Mouse (Mus musculus) embryo, embryonic 10.5 days (tissue): ENCODE results near the gene Slc12a8.
A peak's percentile ranks its signal among the peaks of the same experiment; 100 is the strongest.

Source experiments
- DNase-seq: peaks from one replicate; pipeline ENCODE4 v3.0.0-alpha.2; 2015; ENCODE audit warnings: low spot score

Slc12a8 gene

DNA sequence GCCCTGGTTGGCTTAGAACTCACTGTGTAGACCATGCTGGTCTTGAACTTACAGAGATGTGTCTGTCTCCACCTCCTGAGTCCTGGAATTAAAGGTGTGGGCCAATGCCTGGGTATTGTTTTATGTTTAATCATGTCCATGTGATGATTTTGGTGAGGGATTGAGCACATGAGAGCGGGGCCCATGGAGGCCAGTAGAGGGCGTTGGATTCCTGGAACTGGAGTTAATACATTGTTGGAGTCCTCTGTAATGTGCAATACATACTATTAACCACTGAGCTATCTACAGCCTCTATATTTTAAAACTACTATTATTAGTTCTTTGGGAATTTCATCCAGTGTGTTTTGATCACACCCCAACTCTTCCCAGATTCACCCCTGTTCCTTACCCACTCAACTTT, 27.2 kb downstream of the Slc12a8 start:
- DNase-seq, result no peak

DNA sequence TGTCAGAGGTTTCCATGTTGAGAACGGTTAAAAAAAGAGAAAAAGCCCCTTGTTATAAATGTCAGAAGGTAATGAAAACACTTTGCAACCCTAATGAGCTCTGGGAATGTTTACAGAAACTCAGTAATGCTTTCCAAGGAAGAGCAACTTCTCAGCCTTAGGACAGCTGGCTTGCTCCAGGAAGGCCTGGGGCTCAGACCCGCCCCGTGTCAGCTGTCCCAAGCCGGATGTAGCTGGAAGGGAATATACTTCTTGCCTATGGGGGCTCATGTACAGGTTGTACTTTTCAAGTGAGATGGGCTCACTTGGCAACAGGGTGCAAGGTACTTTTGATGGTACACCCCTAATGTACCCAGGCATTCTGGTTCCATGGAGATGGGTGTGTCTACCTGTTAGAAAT, 28.4 kb downstream of the Slc12a8 start:
- DNase-seq, result no peak

DNA sequence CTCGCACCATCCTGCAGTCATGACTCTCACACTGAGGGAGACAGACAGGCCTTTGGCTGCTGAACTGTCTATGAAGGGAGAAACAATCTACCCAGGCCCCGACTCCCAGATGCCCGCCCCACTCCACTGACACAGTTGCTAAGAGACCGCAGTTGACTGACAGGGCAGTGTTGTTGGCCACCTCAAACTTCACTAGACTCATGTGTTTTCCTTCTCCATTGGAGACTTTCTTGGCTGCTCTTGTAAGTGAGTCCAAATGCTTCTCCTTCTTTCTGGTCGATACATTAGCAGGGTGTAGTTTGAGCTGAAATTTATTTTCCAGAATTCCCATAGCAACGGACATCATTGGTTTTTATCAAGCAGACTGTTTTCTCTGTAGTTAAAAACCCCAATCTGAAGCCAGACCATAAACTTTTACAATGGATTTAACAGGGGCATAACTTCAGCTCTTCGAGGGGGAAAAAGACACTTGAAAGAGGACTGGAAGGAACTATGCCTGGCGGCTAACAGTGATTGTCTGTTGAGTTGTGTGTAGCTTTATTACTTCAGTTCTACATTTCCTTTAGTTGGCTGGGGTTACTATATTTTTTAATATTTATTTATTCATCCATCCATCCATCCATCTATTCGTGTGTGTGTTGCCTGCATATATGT, 36.7 kb downstream of the Slc12a8 start:
- peak; percentile 48 for DNase-seq

DNA sequence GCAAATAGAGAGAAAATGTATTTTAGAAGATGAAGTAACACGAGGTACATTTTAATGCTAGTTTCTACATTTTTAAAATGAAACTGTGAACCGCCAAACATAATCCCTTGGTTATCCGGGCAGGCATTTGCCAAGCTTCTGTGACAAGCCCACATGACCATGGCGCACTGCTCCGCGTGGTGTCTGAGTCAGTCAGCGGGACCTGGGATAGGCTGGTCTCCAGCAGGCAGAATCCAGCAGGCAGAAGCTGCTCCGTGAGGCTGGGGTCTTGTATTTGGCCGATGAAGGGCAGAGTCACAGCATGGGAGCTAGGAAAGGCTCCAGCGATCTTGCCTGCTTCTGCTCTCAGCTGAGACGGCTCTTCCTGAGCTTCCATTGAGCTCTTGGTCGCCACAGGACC, 41.0 kb downstream of the Slc12a8 start:
- no peak for DNase-seq

DNA sequence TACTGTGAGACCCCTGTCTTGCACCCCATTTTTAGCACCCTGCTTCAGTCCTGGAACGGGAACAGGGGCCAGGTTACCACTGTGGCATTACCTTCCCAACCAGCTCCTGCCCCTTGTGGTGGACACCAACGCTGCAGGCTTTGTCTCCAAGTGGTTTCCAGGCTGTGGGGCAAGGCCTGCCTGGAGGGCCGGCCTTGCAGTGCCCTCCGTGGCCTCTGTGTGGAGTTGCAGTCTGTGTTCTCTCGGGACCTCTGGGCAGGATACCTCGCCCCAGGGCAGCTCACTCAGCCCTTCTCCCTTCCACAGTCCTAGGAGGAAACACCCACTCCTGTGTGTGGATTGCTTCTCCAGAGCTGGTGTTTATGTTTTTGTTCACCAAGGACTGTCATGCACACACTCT, 43.2 kb downstream of the Slc12a8 start:
- DNase-seq, result peak; percentile 95

DNA sequence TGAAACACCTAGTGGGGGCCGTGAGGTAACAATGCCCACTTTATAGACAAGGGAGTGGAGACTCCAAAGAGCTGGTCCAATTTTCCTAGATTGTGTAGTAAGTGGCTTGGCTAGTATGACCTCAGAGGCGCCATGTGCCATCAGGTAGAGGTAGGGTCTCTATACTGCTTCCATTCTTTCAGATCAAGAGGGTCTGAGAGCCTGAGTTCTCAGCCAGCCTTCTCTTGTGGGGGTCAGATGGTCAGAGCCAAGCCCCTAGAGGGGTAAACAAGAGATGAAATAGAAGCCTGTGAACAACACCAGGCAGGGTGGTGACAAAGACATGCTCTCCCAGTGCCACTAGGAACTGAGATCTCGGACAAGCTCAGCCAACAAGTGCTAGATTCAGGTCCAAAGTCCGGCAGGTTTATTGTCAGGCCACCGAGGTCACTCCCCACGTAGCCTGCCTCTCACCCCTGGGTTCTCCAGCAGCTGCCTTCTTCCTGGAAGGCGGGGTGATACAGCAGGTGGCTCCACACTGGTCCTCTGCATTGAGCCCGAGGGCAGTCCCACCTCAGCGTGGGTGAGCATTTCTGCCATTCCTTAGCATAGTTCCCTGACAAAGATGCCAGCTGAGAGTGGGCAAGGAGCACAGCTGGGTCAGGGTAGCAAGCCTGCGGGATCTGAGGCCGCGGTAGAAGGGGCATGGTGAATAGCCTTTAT, 44.3 kb downstream of the Slc12a8 start:
- no peak for DNase-seq

DNA sequence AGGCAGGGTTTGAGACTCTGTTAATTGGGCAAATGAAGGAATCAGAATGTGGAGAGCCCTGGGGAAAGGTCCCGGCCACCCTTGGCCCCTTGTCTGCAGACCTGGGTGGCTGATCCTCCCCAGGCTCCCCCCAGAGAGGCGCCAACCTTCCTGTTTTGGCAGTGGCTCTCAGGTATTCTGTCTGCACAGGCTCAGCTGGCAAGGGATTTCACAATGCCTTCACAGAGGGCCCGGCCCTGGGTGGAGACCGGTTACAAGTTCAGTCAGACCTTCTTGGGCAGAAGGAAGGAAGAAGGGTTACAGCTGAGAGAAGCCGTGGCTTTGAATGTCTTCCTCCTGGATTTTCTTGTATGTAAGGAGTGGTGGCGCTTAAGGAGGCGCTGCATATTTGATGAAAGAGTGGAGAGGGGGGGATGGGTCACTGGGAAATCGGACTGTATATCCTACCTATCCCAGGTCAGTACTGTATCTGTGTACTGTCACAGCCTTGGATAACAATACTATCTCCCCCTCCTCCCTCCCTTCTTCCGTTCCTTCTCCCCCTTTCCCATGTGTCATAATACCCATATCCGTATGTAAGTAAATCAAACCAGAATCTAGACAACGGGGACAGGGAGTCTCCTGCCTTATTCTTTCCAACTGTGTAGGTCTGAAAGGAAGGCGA, 45.9 kb downstream of the Slc12a8 start:
- no peak for DNase-seq

DNA sequence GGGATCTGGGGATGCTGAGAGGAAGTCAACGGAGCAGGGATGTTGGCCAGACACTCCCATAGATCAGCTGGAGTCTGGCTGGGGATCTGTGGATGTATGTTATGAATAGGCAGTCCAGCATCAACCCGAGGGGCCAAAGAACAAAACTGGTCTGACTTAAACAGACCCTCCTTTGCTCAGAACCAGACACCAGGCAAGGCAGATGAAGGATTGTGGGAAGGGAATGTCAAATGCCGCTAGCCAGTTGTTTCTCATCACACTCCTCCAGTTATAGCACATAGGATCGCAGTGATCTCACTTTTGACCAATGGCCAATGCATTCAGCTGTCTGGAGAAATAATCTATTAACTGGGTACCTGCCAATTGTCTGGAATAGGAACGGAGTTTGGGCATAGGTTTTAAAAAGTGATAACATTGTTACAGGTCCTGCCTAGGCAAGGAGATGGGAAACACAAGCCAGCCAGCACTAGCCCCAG, 46.4 kb downstream of the Slc12a8 start:
- DNase-seq, result no peak

DNA sequence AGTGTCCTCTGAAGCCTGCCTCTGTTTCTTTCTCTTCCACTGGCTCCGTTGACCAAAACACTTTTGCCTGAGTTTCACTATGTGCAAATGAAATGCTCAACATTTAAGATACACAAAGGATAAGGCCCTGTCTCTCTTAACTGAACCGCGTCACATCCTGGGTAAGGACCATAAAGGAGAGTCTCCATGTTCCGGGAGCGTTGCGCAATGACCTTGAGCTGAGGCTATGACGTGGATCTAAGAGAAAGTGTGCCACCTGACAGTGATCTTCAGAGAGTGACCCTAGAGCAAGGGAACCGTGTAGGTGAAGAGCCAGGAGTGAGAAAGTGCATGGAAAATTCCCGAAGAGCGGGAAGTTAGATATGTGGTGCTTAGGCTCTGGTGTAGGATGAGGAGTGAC, 49.3 kb downstream of the Slc12a8 start:
- DNase-seq, result no peak

DNA sequence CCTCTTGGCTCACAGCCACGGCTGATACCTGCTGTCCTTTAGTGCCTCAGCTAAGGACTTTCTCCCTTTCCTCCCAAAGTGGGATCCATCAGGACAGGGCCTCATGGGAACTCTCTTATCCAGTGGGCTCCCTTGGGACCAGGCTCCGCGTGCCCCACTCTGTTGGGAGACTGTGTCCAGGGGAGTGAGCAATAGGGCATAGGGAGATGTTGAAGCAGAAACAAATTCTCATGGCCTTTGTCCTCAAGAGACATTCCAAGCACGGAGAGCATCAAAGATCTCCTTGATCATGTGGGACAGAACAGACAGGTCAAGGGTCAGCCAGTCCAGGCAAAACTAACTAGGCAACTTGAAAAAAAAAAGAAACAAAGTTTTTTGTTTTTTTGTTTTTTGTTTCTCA, 50.6 kb downstream of the Slc12a8 start:
- DNase-seq, result no peak

DNA sequence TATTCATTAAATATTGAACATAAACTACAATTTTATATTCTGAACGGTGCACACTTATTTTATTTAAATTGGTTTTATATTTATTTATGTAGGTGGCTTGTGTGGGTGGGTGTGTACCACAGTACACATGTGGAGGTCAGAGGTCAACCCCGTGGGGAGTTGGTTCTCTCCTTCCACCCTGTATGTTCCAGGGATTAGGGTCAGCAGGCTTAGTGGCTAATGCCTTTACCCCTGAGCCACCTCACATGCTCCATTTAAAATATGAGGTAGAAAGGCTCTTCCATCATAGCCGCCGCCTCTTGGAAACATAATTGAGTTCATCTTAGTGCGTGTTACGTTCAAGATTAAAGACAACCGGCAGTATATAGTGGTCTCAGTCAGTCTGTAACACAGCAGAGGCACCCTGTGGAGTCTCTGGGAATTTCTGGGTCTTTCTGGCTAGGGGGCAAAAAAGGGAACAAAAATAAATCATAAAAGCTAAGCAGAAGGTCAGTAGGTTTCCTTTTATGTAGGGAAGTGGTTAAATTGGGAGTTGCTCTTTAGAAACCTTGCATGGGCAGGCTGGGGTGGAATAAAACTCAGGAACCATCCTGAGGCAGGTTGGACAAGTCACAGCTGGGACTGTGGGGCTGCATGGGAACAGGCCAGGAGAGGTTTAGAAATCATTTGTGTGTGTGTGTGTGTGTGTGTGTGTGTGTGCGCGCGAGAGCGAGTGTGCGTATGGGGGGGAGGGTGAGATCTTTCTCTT, 51.3 kb downstream of the Slc12a8 start:
- DNase-seq, result peak; percentile 34

DNA sequence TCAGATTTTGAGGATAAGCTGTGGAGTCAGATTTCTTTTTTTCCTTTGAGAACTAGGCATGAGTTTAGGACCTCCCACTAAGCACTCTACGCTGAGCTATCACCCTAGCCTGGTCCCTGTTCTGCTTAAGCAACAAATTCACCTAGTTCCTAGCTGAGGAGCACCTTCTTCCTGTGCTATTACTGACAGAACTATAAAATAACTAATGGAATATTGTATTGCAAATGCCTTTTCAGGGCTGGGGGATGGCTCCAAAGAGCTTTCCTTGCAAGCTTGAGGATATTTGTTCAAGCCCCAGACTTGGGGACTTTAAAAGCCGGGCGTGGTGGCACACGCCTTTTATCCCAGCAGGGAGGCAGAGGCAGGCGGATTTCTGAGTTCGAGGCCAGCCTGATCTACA, 55.5 kb downstream of the Slc12a8 start:
- DNase-seq, result no peak

DNA sequence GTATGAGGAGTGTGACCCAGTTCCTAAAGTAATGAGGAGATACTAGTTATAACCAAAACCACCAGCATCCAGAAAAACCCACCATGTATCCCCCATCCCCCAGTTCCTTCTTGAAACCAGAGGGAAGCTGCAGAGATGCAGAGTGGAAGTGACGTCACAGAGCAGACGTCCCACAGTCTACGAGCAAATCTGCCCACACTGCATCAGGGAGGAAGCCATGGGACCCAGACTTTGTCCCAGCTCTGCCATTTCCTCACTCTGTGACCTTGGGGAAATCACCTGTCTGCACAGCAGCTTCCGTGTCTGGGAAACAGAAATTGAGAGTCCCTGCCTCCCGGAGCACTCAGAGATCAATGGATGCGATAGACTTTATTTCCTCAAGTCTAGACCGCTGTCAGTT, 56.6 kb downstream of the Slc12a8 start:
- no peak for DNase-seq

DNA sequence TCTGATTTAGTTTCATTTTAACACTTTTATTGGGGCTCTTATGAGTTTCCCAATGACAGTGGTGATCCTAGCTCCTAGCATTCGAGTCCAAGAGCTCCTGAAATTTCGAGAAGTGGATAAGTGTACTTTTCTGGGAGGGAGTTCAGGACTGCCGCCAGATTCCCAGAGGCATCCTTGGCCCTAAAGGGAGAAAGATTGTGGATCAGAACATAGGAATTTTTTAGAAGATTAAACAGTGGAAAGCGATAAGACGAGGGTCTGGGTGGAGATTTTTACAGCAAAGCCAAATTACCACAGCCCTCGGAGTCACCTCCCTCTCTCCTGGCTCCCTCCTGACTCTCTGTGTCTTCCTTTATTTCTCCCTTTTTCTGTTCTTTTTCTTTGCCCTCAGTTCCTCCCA, 58.6 kb downstream of the Slc12a8 start:
- no peak for DNase-seq

DNA sequence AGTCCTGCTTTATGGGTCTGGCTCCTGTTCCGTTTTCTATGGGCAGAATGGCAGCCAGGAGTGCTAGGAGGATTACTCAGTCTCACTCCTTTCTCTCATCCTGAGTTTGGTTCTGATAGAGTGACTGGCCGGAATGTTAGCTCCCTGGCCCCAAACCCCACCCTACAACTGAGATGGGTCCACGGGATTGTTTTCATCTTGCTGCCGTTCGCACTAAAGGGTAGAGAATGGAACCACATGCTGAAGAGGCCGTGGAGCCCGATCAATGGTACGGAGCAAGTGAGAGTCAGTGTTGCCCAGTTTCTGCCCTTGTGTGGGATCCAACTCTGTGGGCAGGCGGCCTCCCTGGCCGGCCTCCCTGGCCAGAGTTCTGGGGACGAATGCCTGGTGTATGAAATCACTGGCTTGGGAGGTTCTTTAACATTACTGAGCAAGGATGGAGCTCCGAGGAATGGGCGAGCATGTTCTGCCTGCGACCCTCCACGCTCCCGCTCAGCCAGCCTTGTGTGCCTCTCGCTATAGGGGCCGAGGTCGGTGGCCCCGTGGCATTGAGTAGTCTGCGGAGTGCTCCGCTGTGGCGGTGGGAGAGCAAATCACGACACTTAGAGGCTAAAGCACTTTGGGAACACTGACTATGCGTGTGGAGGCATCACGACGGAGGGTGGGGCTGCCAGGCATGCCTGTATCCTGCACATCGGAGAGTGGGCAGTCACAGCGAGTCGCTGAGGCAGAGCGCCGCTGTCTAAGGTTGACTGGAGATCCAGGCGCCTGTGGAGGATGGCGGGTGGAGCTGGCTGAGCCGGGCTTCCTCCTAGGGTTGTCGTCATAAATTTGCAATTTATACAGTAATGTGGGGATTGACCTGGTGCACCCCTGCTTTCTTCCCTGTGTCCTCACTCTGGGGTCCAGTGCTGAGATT, 59.4 kb downstream of the Slc12a8 start:
- no peak for DNase-seq

DNA sequence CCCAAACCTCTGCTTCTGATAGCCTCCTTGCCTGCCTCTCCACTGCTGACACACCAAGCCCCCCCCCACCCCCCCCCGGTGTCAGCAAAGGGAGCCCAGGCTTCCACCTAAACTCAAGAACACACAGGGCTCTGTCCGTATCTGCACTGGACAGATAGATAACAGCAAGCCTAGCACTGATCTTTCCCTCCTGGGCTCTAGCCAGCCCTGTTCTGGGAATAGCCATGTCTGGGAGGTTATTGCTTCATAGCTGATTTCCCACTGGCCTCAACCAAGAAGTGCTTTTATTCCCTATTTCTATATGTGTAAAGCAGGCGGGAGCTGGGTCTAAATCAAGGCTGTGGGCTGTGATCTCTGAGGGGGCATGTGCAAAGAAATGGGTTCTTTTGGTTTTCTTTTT, 61.3 kb downstream of the Slc12a8 start:
- no peak for DNase-seq

DNA sequence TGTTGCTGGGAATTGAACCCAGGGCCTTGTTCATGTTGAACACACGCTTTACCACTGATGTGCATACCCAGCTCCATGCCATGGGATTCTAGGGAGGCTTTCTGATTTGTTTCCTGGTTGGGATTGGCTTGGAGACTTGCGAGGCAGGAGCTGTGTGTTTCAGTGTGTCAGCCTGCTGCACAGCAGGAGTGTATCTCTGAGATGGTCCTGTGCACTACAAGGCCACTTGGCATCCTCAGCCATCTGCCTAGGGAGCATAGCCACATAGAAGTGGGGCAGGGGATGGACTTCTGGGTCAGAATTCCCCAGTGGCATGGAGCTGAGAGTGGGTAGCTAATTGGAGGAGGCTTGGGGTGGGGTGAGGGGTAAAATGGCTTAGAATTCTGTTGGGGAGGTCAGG, 63.2 kb downstream of the Slc12a8 start:
- DNase-seq, result no peak

DNA sequence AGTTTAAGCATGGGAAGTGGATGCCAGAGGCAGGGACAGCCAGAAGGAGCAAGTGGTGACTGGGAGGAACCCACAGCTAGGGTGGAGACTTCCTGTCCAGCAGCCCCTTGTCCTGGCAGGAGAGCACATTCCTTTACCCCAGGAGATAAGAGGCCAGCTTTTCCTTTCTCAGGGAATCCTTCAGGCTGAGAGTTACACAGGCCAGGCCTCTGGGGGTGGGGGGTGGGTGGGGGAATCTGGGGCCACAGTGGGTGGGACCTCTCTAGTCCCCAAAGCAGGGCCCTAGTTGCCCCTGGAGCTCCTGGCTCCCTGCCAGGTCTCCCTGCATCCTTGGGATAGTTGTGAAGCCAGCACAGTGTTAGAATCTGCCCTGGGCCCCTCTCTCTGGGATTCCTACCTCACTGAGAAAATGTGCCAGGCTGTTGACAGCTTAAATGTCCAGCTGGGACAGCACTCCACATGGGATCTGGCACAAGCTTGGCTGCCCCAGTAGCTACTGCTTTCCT, 63.7 kb downstream of the Slc12a8 start:
- DNase-seq, result no peak

DNA sequence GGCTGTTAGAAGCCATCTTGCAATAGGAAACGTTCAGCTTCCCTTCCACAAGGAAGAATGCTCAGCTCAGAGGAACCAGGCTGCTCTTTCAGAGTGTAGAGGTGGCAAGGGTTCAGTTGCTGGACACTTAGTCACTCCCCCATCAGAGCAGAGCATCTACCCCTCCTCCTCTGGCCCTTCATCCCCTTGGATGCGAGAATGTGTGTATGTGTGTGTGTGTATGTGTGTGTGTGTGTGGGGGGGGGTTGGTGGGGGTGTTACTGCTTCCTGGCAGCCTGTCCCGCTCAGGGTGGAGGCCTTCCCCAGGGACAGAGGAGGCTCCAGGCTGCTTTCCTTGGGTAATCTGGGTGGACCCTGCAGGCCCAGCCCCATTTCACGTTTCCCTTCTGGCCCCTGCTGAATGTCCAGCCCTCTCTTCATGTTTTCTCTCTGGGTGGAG, 64.6 kb downstream of the Slc12a8 start:
- no peak for DNase-seq

DNA sequence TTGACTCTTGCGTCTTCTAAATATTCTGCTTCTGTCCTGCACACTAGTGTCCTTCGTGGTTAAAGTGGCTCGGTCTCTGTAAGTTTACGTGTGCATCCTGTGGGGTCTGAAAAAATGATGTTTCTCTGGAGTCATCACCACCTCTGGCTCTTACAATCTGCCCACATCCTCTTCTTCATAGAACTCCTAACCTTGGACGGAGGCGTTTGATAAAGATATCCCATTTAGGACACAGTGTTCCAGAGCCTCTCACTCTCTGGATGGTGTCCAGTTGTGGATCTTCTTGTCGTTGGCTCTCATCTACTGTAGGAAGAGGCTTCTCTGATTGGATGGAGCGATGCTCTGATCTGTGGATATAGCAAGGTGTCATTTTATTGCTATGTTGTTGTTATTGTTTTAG, 65.4 kb downstream of the Slc12a8 start:
- DNase-seq, result no peak

DNA sequence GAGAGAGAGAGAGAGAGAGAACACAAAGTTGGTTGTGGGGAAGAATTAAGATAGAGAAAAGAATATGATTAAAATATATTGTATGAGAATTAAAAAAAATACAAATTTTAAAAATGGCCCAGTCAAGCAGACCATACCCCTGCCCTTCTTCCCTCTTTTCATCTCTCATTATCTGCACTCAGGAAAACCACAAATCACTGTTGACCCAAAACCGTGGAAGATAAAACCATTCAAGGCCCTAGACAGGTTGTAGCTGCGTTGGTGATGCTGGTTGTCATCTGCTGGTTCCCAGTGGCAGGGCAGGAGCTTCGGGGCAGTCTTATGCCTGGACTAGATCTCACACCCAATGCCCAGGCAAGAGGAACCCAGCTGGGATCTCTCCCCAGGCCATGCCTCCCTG, 66.2 kb downstream of the Slc12a8 start:
- DNase-seq, result no peak
